Mouse (Mus musculus): ENCODE data around the gene Rp9.

- TF ChIP-seq EP300 (IDR thresholded peaks at IDR 0.05; ENCODE audit: low read depth) (no peak), CTCF (IDR thresholded peaks at IDR 0.05; ENCODE audit: low read depth) (no peak)
Observed at GRCm38 (mm10) chr9:22515076-22515475, 45.5 kb upstream of the Rp9 start.
